Mouse (Mus musculus) erythroblast, embryonic 14.5 days (primary cell): ENCODE data around the gene Rhoh. TPM values are rescaled to one million over a fixed set of nuclear protein-coding genes. Genes with fewer than 3 reads are reported as not detected.

Source experiments
- H3K27me3 ChIP-seq: 2 replicates; pipeline ENCODE4 v1.6.1; 2012; ENCODE audit warnings: inconsistent platforms; ENCODE audit not compliant: control insufficient read depth
- H3K36me3 ChIP-seq: 2 replicates; pipeline ENCODE4 v1.6.1; 2012; ENCODE audit warnings: mild to moderate bottlenecking, inconsistent platforms; ENCODE audit not compliant: control insufficient read depth
- H3K4me1 ChIP-seq: 2 replicates; pipeline ENCODE4 v1.6.1; 2012; ENCODE audit warnings: inconsistent platforms; ENCODE audit not compliant: control insufficient read depth
- H3K4me3 ChIP-seq: replicated peaks from 2 replicates; pipeline ENCODE3; 2012; ENCODE audit warnings: moderate library complexity, mild to moderate bottlenecking, inconsistent platforms
- H3K9me3 ChIP-seq: 2 replicates; pipeline ENCODE4 v1.6.1; 2012; ENCODE audit warnings: low read length, inconsistent platforms, mixed read lengths; ENCODE audit not compliant: control insufficient read depth
- GATA1 ChIP-seq: IDR thresholded peaks from 2 replicates; pipeline ENCODE4 v1.6.1; 2012; ENCODE audit warnings: low read length, inconsistent platforms, mixed read lengths
- TAL1 ChIP-seq: IDR thresholded peaks from 3 replicates; pipeline ENCODE4 v1.6.1; 2012; ENCODE audit warnings: low read length, inconsistent platforms, mixed read lengths
- polyA plus RNA-seq: library from polyadenylated mRNA; stranded (reverse); fragments of >175 nt; gene quantifications from 2 replicates; pipeline ENCODE4 v1.2.3, GENCODE M21; 2012

Rhoh gene
- polyA plus RNA-seq, 1 experiment = not detected

DNA sequence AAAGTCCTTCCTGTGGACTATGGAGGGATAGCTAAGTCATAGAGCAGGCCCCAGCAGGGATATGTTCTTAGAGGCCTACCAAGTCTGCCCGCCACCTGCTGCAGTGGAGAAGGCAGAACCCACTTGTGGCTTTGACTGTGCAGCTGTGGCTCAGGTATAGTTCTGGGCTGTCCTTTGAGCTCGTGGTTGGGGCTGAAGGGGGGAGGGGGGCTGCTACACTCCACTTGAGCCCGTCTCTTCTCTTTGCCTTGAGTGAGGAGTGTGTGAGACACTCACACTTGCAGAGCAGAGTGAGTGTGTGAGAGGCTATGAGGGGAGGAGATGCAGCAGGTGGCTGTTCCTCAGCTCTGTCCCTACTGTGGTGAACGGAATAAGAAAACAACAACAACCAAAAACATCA, 49.4 kb downstream of the Rhoh start:
- H3K4me3 ChIP-seq = no peak overlapping the region
- no peaks in the 10 kb centered on the region for H3K4me1 ChIP-seq
- TF ChIP-seq TAL1 (no peak), GATA1 (no peak)
- no peaks in the 10 kb centered on the region for H3K27me3 ChIP-seq
- H3K36me3 ChIP-seq = no peaks in the 10 kb centered on the region
- H3K9me3 ChIP-seq = no peaks in the 10 kb centered on the region

DNA sequence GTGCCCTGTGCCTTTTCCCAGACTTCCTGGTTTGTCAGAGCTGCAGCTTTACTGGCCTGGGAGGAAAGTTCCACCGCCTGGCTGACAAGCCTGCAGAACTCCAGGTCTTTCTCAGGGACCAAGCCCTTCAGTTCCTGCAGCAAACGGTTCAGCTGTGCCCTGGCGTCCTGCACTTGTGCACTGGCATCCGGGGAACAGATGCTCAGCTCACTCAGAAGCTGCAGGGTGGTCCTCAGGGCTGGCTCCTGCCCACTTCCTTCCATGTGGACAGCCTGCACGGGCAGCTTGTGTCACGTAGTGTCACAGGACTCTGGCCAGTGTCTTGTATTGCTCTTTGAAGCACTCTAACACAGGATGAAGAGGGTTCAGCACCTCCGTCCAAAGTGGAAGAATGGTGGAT, 50.7 kb downstream of the Rhoh start:
- no peaks in the 10 kb centered on the region for H3K9me3 ChIP-seq
- TF ChIP-seq GATA1 = no peak
- TF ChIP-seq TAL1 = no peak
- H3K27me3 ChIP-seq = no peaks in the 10 kb centered on the region
- H3K4me1 ChIP-seq = no peaks in the 10 kb centered on the region
- H3K4me3 ChIP-seq = no peak overlapping the region
- H3K36me3 ChIP-seq = no peaks in the 10 kb centered on the region

DNA sequence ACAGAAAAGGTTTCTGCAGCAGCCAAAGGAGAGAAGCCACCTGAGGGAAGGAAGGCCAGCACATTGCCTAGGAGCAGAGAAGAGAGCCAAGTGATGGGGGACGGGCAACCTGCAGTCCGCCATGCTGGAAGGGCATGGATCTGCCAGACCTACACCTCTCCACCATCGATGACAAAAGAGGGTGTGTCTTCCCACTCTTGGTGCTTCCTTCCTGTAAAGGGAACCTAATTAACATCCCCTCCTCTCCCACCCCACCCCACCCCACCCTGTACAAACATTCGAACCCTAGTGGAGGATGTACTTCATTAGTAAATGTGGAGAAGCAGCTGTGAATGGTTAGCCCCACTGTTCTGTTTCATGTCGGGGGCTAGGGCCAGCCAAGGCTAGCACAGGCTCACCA, 51.2 kb downstream of the Rhoh start:
- Histone ChIP-seq H3K4me1 (no peaks in the 10 kb centered on the region), H3K36me3 (no peaks in the 10 kb centered on the region), H3K4me3 (no peak overlapping the region), H3K9me3 (no peaks in the 10 kb centered on the region), H3K27me3 (no peaks in the 10 kb centered on the region)
- TF ChIP-seq GATA1 = no peak
- no peak for TF ChIP-seq TAL1

DNA sequence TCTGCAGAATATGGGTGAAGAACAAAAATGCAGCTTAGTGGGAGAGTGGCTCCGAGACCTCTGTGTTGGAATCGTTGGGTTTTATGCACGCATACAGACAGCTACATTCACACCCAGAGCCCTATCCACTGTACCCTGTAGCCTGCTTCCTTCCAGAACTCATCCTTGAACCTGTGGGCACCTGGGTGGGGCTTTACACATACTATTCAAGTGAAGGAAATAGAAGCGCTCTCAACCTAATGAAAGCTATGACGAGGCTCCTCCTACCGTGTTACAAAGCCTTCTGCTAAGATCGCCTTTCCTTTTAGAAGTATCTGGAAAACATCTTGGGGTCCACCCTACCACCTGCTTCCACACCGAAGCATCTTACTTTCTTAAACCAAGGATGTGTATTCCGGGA, 52.1 kb downstream of the Rhoh start:
- TF ChIP-seq GATA1 (no peak), TAL1 (no peak)
- Histone ChIP-seq H3K9me3 (no peaks in the 10 kb centered on the region), H3K4me3 (no peak overlapping the region), H3K4me1 (no peaks in the 10 kb centered on the region), H3K27me3 (no peaks in the 10 kb centered on the region), H3K36me3 (no peaks in the 10 kb centered on the region)

DNA sequence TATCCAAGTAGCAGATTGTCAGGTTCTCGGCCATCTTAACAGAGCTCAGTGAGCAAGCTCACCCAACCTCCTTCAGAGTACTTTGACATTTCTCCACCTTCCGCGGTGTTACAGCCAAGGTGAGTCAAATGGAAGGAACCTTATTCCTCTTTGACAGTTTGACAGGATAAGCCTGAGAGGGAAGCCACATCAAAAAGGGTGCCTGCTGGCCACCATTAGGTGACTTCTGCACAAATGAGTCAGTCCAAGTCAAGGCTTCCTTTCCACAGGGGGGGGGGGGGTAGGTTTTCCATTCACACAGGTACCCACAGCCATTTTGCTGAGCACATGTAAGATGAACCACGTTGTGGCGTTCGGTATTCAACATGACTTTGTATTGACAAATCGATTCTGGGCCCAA, 53.3 kb downstream of the Rhoh start:
- TF ChIP-seq TAL1 (no peak), GATA1 (no peak)
- no peaks in the 10 kb centered on the region for H3K27me3 ChIP-seq
- H3K36me3 ChIP-seq = no peaks in the 10 kb centered on the region
- H3K9me3 ChIP-seq = no peaks in the 10 kb centered on the region
- H3K4me3 ChIP-seq = no peak overlapping the region
- no peaks in the 10 kb centered on the region for H3K4me1 ChIP-seq

DNA sequence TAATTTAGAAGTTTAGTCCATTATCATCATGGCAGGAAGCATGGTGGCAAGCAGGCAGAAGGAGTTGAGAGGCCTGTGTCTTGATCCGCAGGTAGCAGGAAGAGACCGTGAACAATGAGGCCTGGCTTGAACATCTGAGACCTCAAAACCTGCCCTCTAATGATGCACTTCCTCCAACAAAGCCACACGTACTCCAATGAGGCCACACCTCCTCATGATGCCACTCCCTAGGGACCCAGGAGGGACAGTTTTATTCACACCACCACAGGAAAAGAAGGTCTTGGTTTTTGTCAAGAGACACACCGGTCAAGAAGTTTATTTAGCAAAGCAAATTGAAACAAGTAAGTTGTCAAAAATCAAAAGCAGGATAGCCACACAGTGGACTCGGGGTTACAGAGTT, 55.9 kb downstream of the Rhoh start:
- H3K36me3 ChIP-seq = no peaks in the 10 kb centered on the region
- H3K27me3 ChIP-seq = no peaks in the 10 kb centered on the region
- no peaks in the 10 kb centered on the region for H3K4me1 ChIP-seq
- H3K9me3 ChIP-seq = no peaks in the 10 kb centered on the region
- H3K4me3 ChIP-seq = no peak overlapping the region
- TF ChIP-seq GATA1 (no peak), TAL1 (no peak)

DNA sequence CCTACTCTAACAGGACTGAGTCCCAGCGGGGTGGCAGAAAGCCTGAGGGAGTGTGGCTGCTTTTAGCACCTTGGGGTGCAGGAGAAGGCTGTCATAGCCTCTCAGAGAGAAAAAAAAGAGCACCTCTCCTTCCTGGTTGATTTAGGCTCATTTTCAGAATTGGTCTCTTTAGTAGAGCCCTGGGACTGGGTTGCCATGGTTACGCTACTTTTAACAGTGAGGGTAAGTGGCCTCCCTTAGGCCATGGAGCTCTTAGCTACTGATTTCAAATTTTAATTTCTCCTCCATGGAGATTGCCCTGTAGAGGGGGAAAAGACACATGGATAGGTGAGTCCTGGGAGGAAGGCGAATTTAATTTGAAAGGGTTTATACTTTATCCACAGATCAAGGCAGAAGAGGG, 57.6 kb downstream of the Rhoh start:
- Histone ChIP-seq H3K36me3 (no peaks in the 10 kb centered on the region), H3K9me3 (no peaks in the 10 kb centered on the region)
- TF ChIP-seq GATA1 = no peak
- TF ChIP-seq TAL1 = no peak

DNA sequence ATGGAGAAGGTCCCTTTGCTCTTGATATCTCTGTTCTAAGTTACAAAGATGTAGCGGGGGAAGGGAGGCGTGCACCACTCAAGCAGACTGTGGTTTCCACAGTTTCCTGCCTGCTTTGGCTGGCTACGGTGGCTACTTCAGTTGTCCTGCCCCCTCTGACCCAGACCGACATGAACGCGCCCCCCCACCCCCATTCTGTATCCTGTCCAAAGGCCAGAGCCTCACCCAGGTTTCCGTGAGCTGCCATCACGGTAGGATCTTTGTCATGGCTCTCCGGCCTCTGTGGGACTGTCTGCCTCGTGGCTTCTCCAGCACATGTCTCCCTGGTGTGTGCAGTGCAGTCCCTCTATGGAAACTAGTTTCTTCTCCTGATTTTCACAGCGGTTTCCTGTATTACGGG, 58.3 kb downstream of the Rhoh start:
- H3K27me3 ChIP-seq = no peaks in the 10 kb centered on the region
- no peak for TF ChIP-seq TAL1
- TF ChIP-seq GATA1 = no peak
- H3K9me3 ChIP-seq = no peaks in the 10 kb centered on the region
- no peaks in the 10 kb centered on the region for H3K4me1 ChIP-seq
- H3K4me3 ChIP-seq = no peak overlapping the region
- H3K36me3 ChIP-seq = no peaks in the 10 kb centered on the region

More for the DNA sequence above, 57.6 kb downstream of the Rhoh start:
- H3K27me3 ChIP-seq = no peaks in the 10 kb centered on the region
- H3K4me3 ChIP-seq = no peak overlapping the region
- no peaks in the 10 kb centered on the region for H3K4me1 ChIP-seq

DNA sequence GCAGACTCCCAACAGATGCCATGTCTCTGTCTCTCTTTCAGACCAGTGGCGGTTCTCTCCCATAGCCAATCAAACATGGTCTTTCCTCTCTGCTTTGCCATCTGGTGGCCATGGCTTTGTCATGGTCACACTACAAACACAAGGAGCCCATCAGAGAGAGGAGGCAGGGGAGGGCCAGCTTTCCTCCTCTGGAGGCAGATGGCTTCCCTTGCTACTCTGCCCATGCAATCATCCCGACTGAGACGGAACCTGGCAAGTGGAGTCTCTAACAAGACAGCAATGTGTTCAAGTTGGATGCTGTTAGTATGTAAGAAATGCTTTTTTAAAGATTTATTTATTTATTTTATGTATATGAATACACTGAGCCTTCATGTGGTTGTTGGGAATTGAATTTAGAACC, 58.9 kb downstream of the Rhoh start:
- TF ChIP-seq TAL1 = no peak
- no peak for TF ChIP-seq GATA1
- Histone ChIP-seq H3K9me3 (no peaks in the 10 kb centered on the region), H3K4me1 (no peaks in the 10 kb centered on the region), H3K36me3 (no peaks in the 10 kb centered on the region), H3K4me3 (no peak overlapping the region), H3K27me3 (no peaks in the 10 kb centered on the region)

DNA sequence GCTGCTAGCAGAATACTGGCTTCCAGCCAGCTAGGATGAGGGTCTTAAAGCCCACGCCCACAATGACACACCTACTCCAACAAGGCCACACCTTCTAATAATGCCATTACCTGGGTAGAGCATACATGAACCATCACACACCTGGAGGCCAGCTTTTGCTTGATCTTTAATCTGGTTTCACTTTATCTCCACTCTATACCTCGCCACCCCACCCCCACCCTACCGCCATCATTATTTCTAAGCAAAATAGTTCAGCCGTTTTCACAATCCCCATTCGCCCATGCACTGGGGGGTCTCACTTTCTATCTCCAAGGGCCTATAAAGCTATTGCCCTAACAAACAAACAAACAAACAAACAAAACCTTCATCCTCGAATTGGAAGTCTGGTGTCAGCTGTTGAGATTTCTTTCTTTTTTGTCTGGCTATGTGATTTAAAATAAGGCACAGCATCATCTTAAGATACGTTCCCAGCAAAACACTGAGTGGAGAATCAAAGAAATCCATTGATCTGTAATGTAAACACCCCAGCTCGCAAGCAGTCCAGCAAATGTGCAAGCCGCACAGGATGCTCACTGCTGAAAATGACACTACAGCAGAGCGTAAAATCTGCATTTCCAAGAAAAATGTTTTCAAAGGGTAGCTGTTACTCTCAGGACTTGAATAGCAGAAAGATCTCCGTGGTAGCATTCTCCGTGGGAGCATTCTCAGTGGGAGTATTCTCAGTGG, 59.9 kb downstream of the Rhoh start:
- Histone ChIP-seq H3K36me3 (no peaks in the 10 kb centered on the region), H3K9me3 (no peaks in the 10 kb centered on the region), H3K27me3 (no peaks in the 10 kb centered on the region), H3K4me1 (no peaks in the 10 kb centered on the region), H3K4me3 (no peak overlapping the region)
- TF ChIP-seq GATA1 = no peak
- no peak for TF ChIP-seq TAL1
